ENCODE assay signal across 24 mouse cellular contexts in the genomic region with DNA sequence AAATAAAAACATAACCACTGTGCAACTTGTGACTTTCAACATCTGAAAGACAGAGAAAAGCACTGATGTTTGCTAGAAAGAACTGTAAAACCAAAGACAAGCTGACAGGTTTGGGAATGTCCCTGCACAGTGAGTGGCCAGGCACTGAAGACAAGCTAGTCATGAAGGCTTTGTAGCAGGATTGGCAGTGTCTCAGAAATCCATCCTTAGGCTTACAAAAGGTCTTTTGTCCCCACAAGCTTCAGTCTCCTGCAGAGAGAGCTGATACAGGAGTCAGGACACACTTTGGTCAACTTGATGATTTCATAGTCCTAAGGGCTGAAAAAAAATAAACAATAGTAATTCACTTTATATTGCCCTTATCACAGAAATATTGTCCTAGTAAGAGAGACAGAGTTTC.
"Had no signal": no experiment of that assay in that cellular context is flagged by ENCODE, and none has a peak within 500 bp of the region (broad histone marks: within the 10 kb centered on the region; RNA-seq: fewer than 3 reads in every experiment).

No protein-coding gene starts in this region.

- H3K27ac ChIP-seq: heart, adult 2 months; heart, embryonic 13.5 days; heart, embryonic 15.5 days; hindbrain, embryonic 13.5 days; hindbrain, embryonic 15.5 days; layer of hippocampus, adult 2 months; left cerebral cortex, adult 2 months; limb, embryonic 13.5 days; limb, embryonic 15.5 days; liver, embryonic 12.5 days; liver, embryonic 14.5 days had no signal

- H3K9ac ChIP-seq: heart, embryonic 13.5 days; heart, embryonic 15.5 days; hindbrain, embryonic 13.5 days; hindbrain, embryonic 15.5 days; limb, embryonic 13.5 days; limb, embryonic 15.5 days; liver, embryonic 12.5 days; liver, embryonic 14.5 days had no signal

- H3K36me3 ChIP-seq: heart, embryonic 13.5 days; heart, embryonic 15.5 days; hindbrain, embryonic 13.5 days; hindbrain, embryonic 15.5 days; limb, embryonic 13.5 days; limb, embryonic 15.5 days; liver, embryonic 12.5 days had no signal

- H3K4me2 ChIP-seq: heart, embryonic 11.5 days; heart, embryonic 13.5 days; heart, embryonic 15.5 days; hindbrain, embryonic 13.5 days; hindbrain, embryonic 15.5 days; limb, embryonic 13.5 days; limb, embryonic 15.5 days; liver, embryonic 12.5 days had no signal

- H3K4me1 ChIP-seq: heart, embryonic 13.5 days; heart, embryonic 15.5 days; hindbrain, embryonic 13.5 days; hindbrain, embryonic 15.5 days; limb, embryonic 13.5 days; limb, embryonic 15.5 days; liver, embryonic 12.5 days had no signal

- ATAC-seq: intestine, postnatal 0 days; liver, embryonic 12.5 days had no signal

- H3K9me3 ChIP-seq: heart, embryonic 15.5 days; limb, embryonic 13.5 days; limb, embryonic 15.5 days; liver, embryonic 12.5 days had no signal

- H3K27me3 ChIP-seq: heart, embryonic 13.5 days; heart, embryonic 15.5 days; hindbrain, embryonic 13.5 days; hindbrain, embryonic 15.5 days; limb, embryonic 13.5 days; limb, embryonic 15.5 days; liver, embryonic 12.5 days had no signal

- DNase-seq: gastrocnemius, postnatal 14 days; gastrocnemius, postnatal 36 days; heart, adult 11 months; heart, adult 2 months; heart, postnatal 14 days; heart, postnatal 36 days; kidney, adult 18-20 months; kidney, adult 8-10 months; kidney, postnatal 10 days; kidney, postnatal 25 days; kidney, postnatal 4 days; left cerebral cortex, postnatal 4 days had no signal

- H3K4me3 ChIP-seq: heart, adult 2 months; heart, embryonic 13.5 days; heart, embryonic 15.5 days; hindbrain, embryonic 13.5 days; hindbrain, embryonic 15.5 days; layer of hippocampus, adult 2 months; left cerebral cortex, adult 2 months; limb, embryonic 13.5 days; limb, embryonic 15.5 days; liver, embryonic 12.5 days had no signal
